Mouse (Mus musculus) erythroid progenitor cell, adult 5-6 weeks (primary cell): ENCODE data around the gene Nek4. TPM values are rescaled to one million over a fixed set of nuclear protein-coding genes. Genes with fewer than 3 reads are reported as not detected.

ENCODE experiments used
- ATAC-seq: replicated peaks from 2 replicates; pipeline ENCODE4 v1.8.0; 2016; ENCODE audit warnings: moderate number of reproducible peaks, mild to moderate bottlenecking, moderate TSS enrichment, inconsistent platforms; ENCODE audit not compliant: poor library complexity, low FRiP score, severe bottlenecking
- total RNA-seq, 2 experiments: library from RNA; stranded (forward) in 1 of 2; stranded (reverse) in 1 of 2; fragments of 150-400 nt in 1 of 2; fragments of 186-747, 209-891 nt in 1 of 2; gene quantifications; 2 replicates each; pipeline versions ENCODE4 v1.2.3 to v1.2.4; 2015 to 2017; ENCODE audit warnings: low replicate concordance in 2 of 2

Gene Nek4
- total RNA-seq (2015; ENCODE audit: low replicate concordance) (0.36 and 2.9 TPM in 2 replicates), total RNA-seq (2017; ENCODE audit: low replicate concordance) (1.8 and 2.2 TPM in 2 replicates)

- ATAC-seq = peak; percentile 99
Measured at GRCm38 (mm10) chr14:30951154-30951825, at the start of gene Nek4. Gene Nek4, plus strand, starts transcription at chr14:30951377.

GRCm38 (mm10) chr14:30902628-30903027 is 48.5 kb upstream of the Nek4 start:
- no peak for ATAC-seq

GRCm38 (mm10) chr14:30903036-30903435 is 48.1 kb upstream of the Nek4 start:
- ATAC-seq = no peak

- no peak for ATAC-seq
Measured at GRCm38 (mm10) chr14:30904307-30904706, 46.9 kb upstream of the Nek4 start.

GRCm38 (mm10) chr14:30906001-30906400 is 45.2 kb upstream of the Nek4 start:
- ATAC-seq = no peak

- ATAC-seq = no peak
Measured at GRCm38 (mm10) chr14:30907814-30908265, 43.3 kb upstream of the Nek4 start.

GRCm38 (mm10) chr14:30911141-30911540 is 40.0 kb upstream of the Nek4 start:
- ATAC-seq = no peak

GRCm38 (mm10) chr14:30912641-30913040 is 38.5 kb upstream of the Nek4 start:
- no peak for ATAC-seq

- ATAC-seq = no peak
Measured at GRCm38 (mm10) chr14:30913404-30913803, 37.8 kb upstream of the Nek4 start.

- no peak for ATAC-seq
Measured at GRCm38 (mm10) chr14:30916516-30916915, 34.7 kb upstream of the Nek4 start.

GRCm38 (mm10) chr14:30922053-30922670 is 29.0 kb upstream of the Nek4 start:
- ATAC-seq = no peak

- no peak for ATAC-seq
Measured at GRCm38 (mm10) chr14:30923375-30924105, 27.6 kb upstream of the Nek4 start, which contains the start of gene Itih3. Gene Itih3, minus strand, starts transcription at chr14:30923760.

- ATAC-seq = no peak
Measured at GRCm38 (mm10) chr14:30925492-30925891, 25.7 kb upstream of the Nek4 start.

GRCm38 (mm10) chr14:30930386-30930785 is 20.8 kb upstream of the Nek4 start:
- ATAC-seq = no peak

- no peak for ATAC-seq
Measured at GRCm38 (mm10) chr14:30933351-30933750, 17.8 kb upstream of the Nek4 start.

- ATAC-seq = no peak
Measured at GRCm38 (mm10) chr14:30942254-30942653, 8.9 kb upstream of the Nek4 start.

- ATAC-seq = no peak
Measured at GRCm38 (mm10) chr14:30943038-30943437, 8.1 kb upstream of the Nek4 start, which contains the start of gene Itih1. Gene Itih1, minus strand, starts transcription at chr14:30943289.

GRCm38 (mm10) chr14:30943860-30944674 is 7.1 kb upstream of the Nek4 start:
- peak; percentile 74 for ATAC-seq

- ATAC-seq = no peak
Measured at GRCm38 (mm10) chr14:30944745-30945144, 6.4 kb upstream of the Nek4 start.

GRCm38 (mm10) chr14:30949986-30950385 is 1.2 kb upstream of the Nek4 start:
- ATAC-seq = no peak
